Mouse (Mus musculus): ENCODE measurements around the gene She.
A peak's percentile ranks its signal among the peaks of the same experiment; 100 is the strongest.

Gene She

DNA sequence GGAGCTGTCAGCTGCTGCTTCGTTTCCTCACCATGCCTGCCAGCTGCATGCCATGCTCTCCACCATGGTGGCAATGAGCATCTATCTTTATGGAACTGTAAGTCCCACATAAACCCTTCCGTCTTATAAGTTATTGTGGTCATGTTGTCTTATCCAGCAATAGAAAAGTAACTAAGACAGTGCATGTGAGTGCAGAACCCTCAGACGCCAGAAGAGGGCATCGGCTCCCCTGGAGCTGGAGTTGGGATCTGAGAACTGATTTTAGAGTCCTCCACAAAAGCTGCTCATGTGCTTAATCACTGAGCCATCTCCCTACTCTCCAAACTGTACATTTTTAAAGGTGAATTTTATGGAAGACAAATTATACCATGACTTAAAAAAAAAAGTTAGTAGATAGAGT is 14.1 kb upstream of the She start:
- peak; percentile 76 for DNase-seq (ENCODE audit: low read depth, low spot score)

DNA sequence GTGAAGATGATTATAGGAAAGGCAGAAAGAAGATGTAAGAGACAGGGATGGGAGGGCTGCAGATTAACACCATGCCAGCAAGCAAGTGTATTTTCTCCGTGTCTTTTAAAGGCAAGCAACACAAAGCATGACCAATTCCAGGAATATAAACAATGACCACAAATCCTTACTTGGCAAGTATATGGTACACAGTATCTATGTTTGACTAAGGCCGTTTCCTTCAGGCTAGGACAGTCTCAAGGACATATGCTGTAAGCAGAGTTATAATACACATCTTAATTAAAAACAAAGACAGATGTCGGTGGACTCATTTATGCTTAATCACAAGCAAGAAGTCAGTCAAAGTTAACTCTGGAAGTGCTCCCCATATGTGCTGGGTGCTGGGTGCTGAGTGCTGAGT is 12.6 kb upstream of the She start:
- no peak for DNase-seq (ENCODE audit: low read depth, low spot score)

DNA sequence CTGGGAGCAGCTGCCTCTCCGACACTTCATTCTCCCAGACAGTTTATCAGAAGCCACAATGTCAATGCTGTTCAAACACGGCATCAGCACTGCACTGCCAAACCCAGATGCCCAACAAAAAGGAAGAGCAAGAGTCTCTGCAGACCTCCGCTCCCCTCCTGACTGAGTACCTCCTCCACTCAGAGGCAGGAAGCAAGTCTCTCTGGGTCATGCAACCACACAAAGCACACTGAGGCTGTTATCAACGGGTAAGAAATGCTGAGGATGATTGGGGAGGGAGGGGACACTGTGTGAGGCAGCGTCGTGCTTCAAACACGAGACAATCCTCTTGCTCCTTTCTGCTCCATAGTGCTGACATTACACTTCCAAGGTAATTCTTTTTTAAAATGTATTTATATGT is 11.3 kb upstream of the She start:
- DNase-seq (ENCODE audit: low read depth, low spot score): peak; percentile 70

DNA sequence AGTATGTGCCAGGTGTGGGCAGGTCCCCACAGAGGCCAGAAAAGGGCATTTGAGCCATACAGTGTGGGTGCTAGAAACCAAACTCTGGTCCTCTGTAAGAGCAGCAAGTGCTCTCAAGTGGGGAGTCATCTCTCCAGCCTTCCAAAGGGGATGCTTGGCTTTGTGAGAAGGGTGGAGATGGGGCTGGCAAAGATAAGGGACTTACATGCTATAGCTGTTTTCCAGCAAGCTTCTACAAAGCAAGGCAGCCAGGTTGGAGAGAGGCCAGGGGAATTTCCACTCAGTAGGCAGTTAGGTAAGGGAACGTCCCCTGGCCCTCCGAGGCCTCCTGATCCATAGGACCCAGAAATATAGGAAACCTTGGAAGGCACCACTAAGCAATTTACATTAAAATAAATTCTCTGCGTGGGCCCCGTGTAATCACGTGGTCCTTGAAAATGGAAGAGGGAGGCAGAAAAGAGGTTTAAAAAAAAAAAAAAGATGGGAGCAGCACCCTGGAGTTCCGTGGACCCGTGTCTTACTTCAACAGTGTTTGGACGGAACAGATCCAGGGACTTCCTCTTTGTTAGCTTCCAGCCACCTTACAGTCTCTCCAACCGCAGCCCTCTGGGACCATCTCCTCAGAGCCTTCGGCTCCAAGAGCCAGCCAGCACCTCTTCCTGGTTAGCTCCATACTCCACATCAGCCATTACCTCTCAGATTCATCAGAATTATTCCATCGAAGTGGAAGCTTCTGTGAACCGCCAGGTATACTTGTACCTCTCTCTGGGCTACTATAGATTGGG is 10.7 kb upstream of the She start:
- DNase-seq (ENCODE audit: low read depth, low spot score): peak; percentile 35

DNA sequence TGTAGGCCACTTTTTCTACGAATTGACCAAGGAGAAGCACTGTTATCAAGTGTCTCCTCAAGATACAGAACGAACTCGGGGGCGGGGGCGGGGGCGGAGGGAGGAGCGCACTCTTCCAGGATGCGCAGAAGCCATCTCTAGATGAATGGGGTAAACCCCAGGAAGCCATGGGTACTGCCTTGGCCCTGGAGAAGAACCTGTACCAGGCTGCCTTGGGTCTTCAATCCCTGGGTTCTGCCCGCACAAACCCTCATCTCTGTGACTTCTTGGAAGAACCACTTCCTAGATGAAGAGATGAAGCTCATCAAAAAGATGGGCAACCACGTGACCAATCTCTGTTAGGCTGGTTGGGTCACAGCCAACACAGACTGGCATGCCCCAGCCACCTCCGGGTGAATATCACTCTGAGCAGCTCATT is 10.1 kb upstream of the She start:
- peak; percentile 73 for DNase-seq (ENCODE audit: low read depth, low spot score)

DNA sequence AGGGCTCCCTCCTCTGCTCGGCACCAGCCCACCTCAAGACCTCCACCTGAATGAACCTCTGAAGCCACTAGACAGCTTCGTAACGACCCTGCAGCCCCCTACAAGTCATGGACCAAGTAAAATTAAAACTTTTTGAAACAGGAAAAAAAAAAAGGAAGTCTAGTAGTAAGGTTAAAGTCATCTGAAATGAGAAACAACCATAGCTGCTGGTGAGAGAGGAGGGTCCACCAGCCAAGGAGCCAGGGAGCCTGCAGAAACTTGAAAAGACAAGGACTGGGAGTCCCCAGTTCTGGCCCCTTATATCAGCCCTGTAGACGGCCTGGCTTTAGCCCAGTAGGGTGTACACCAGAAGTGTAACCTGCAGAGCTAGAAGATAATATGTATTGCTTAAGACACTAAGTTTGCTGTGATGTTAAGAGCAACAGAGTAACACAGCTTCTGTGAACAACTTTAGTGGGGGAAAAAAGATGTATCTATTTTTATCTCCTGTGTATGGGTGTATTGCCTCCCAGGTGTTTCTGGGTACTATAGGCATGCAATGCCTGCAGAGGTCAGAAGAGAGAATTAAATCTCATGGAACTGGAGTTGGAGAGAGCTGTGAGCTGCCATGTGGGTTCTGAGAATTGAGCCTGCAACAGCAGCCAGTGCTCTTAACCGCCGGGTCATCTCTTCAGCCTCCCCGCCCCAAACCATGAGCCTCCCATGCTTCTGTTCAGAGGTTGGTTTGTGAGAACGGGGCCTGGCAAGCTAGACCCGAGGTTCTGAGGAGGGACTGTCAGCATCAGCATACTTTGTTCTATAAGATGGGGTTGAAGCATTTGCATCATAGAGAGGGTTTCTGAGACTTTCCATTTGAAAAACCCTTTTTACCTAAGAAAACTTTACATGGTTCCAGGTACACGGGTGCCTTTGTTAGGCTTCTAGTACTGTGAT is 9.4 kb upstream of the She start:
- peak; percentile 24 for DNase-seq (ENCODE audit: low read depth, low spot score)

DNA sequence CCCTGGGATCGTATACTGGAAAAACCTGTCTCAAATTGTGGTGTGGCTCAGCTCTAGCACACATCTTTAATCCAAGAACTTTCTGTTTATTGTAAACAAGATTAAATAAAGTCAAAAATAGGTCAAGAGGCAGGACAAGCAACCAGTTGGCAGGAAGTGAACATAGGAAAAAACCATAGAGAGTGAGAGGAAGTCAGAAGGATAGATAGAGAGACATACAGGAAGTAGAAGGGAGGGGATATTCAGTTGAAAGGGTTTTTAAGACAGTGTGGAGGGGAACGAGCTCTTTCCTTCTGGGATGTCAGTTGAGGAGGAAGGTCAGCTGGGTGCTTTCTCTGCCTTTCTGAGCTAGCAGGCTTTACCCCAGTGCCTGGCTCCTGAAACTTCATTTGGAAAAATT is 7.6 kb upstream of the She start:
- peak; percentile 31 for DNase-seq (ENCODE audit: low read depth, low spot score)

DNA sequence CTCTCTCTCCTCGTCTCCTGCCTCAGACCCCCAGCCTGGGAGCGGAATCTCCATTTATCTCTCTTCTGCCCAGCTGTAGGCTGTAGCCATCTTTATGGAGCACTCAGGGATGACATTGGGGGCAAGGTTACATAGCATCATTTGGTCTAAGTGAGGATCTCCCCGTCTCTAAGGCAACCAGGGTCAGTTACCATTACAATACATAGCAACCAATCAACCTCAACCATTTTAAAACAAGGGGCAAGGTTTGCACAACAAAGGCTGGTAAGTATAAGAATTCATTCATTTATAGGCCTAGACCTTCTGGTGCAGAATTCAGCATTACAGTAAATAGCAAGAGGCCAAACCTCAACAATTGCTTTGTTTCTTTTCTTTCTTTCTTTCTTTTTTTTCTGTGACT is 4.9 kb upstream of the She start:
- no peak for DNase-seq (ENCODE audit: low read depth, low spot score)

DNA sequence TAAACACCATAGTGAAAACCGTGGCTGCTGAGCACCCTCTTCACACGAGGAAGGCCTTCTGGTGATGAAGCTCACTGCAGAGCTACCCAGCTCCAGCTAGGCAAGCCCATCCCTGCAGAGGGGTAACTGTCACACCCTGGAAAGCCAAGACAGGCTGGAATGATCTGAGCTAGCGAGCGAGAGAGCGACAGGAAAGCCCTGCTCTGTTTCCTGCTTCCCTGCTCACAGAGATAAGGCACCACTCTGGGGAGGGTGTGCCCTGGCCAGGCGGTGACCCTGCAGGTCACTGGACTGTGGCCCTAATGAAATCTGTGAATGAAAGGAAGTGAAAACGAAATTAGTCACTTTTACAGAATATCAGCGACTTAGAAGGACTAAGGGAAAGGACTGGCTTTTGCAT is 4.2 kb downstream of the She start:
- DNase-seq (ENCODE audit: low read depth, low spot score): no peak

DNA sequence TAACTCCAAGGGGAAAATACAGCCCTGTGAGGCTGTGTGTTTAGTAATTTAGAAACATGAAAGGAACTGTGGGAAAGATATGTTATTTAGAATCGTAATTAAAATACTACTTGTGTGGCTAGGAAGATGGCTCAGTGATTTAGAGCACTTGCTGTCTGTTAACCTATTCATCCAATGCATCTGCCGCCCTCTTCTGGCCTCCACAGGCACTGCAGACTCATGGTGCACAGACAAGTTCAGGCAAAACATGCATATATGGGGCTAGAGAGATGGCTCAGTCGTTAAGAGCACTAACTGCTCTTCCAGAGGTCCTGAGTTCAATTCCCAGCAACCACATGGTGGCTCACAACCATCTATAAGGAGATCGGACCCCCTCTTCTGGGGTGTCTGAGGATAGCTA is 11.1 kb downstream of the She start:
- DNase-seq (ENCODE audit: low read depth, low spot score): peak; percentile 82

DNA sequence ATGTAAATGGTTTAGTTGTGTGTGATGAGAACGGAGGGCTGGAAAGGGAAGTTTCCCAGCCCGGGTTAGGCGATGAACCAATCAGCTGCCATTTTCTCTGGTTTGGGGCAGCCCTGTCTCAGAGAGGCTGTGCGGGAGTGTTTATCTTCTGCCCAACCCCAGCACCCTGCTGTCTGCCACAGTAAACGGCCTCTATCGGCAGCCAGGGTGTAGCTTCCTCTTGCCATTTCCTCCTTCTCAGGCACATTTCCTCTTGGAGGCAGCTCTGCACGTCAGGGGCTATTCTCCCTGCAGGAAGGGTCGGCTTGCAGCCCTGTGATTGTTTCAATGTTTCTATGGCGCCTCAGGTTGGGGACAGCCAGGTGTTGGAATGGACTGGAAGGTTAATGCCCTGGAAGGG is 12.0 kb downstream of the She start:
- DNase-seq (ENCODE audit: low read depth, low spot score): peak; percentile 70

DNA sequence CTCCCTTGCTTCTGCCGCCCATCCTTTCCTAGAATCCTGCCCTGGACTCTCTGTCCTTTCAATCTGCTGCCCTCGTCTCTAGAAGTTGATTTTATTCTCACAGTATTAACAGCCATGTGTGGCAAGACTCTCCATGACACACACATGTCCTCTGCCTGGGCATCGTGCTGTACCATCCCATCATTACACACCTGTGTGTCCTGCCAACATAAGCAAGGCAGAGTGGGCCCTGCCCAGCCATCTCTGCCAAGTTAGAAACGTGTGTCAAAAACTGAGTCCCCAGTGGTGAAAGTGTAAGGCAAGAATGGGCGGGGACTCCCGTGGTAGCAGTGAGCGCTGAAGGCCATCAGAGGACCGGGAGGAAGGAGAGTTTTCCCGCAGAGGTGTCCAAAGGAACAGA is 14.6 kb downstream of the She start:
- no peak for DNase-seq (ENCODE audit: low read depth, low spot score)

DNA sequence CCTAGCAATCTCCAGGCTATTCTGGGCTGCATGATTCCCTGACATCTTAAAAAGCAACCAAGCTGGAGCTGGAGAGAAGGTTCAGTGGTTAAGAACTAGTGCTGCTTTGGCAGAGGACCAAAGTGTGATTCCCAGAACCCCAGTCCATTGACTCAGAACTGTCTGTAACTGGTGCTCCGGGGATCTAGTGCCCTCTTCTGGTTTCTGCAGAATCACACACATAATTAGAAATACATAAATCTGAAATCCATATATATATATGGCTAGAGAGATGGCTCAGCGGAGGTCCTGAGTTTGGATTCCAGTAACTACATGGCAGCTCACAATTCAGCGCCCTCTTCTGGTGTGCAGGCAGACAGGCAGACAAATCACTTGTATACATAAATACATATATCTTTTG is 16.0 kb downstream of the She start:
- DNase-seq (ENCODE audit: low read depth, low spot score): no peak

DNA sequence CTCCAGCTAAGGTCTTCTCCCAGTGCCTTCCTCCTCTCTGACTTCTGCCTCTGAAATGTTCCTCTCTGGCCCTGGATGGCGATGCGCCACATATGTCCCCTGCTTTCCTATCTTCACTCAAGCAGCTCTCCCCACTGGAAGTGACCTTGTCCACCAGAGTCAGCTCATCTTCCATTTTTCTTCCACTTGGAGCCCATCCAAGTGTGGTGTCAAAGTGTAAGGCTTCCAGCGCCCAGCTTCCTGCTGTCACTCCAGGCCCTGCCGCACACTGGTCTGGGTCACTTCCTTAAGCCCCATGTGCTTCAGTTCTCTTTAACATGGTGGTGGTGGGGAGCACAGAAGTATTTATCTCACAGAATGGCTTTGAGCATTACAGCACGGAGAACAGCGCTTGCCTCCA is 16.4 kb downstream of the She start:
- DNase-seq (ENCODE audit: low read depth, low spot score): no peak

DNA sequence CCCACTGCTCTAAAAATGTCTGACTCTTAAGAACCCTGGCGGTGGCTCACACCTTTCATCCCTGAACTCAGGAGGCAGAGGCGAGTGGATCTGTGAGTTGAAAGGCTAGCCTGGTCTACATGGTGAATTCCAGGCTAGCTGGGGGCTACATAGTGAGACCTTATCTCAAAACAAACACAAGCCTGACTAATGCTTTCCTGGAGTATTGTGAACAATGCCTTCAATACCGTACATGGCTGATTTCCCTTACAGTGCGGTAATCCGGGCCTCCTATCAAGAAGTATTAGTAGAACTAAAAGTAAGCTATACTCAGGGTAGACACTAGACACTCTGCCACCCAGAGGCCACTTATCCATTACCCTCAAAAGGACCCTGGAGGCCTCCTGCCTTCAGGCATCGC is 16.9 kb downstream of the She start:
- no peak for DNase-seq (ENCODE audit: low read depth, low spot score)

DNA sequence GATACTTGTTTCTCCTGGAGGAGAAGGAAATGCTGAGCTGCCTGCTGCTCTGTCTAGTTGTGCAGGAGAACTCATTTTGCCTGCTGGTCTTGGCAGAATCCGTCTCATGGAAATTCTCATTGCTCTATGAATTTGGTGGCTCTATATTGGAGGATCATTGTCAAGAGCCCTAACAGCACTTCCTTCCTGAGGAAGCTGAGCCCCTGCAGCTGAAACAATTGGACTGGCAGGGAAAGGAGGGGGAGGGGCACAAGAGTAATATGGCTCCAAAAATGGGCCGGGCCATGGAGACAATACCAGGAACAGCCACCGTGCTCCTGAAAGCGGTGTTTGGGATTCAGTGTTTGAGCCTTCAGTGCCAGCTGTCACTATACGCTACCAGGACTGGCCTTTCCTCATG is 22.6 kb downstream of the She start:
- DNase-seq (ENCODE audit: low read depth, low spot score): no peak

DNA sequence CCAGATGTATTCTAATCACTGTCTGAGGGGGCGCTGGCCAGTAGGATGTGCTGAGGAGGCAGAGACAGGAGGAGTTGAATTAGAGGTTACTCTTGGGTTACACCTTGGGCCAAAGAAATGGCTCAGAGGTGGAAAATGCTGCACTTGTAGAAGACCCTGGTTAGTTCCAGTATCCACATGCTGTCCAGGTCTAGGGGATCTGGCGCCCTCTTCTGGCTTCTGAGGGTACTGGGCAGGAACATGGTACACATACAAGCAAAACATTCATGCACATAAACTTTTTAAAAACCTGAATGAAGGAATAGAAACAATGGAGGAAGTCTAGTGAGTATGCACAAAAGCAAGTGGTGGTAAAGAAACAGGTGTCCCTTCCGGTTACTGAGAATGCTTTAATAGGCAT is 26.2 kb downstream of the She start:
- DNase-seq (ENCODE audit: low read depth, low spot score): peak; percentile 66

DNA sequence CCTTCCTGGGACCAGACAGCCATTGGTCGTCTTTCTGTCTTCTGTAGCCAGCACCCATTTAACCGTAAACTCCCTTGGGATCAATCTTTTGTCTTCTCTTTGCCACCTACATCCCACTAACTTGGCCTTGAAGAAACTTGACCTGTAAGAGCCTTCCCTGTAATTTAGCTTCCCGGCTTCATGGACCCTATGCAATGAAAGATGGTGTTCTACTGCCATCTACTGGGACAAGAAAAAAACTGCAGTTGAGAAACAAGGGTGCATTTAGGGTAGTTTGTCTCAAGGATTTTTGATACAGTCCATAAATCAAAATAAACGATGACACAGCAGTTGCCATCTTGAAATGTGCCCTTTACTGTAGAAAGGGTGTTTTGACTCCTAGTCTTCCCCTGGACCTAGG is 27.0 kb downstream of the She start:
- peak; percentile 81 for DNase-seq (ENCODE audit: low read depth, low spot score)

DNA sequence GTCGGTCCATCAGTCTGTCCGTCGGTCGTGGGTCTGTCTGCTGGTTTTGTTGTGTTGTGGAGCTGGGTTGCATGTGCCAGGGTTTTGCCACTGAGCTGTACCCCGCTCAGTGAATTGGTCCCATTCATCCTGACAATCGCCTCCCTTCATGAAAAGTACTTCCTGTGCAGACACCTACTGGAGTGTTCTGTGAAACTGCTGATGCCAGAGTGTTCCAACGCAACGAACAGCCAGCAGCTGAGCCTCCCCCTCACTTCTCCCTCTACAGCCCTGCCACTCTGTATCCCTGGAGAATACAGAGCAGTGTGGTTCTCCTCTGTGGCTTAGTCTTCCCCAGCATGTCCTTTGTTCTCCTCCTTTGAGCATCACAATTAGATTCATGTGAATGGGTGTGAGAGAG is 27.7 kb downstream of the She start:
- DNase-seq (ENCODE audit: low read depth, low spot score): peak; percentile 35

DNA sequence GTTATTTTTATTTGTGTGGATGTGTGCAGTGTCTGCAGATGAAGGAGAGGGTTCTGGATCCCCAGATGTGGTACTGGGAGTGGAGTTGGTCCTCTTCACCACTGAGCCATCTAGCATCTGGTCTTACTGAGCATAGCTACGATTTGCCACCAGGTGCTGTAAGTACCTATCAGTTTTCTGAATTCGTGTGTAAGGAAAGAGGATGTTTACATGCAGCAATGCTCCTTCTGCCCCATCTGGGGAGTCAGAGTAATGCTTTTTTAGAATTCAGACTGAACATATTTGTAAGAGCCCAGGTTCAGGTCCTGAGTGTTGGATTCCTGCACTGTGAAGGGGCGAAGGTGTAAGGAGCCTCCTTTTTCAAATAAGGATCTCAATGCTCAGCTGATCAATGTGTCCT is 28.8 kb downstream of the She start:
- DNase-seq (ENCODE audit: low read depth, low spot score): peak; percentile 74

DNA sequence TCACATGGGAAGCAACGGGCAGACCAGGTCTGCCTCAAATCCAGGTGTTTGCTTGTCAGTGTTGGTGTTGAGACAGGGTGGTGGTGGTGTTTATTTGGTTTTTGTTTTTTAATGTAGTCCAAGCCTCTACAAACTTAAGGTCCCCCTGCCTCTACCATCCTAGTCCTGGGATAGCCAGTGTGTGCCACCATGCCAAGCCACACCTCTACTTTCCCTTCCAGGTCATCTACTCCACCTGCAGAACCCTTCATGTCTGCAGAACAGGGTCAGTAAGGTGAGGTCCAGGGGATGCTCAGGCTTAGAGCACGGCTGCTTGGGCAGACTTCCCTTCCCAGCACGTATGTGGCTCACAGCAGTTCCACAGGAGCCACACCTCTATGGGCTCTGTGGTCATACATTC is 29.2 kb downstream of the She start:
- peak; percentile 22 for DNase-seq (ENCODE audit: low read depth, low spot score)

DNA sequence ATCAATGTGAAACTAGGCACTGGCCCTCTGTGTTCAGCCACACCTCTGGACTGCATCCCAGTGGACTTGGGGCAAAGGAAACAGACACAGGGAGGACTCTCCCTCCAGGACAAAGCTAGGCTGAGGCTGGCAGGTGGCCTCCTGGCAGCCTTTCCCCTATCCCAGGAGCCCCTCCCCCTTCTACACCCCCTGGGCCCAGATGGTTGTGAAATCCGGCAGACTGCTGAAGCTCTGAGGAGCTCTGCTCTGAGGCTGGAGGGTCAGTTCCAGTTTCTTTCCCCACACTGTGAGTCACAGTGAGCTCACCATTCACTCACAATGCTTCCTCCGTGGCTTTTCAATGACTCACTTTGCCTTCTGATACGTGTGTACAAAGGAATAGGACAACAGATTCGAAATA is 29.9 kb downstream of the She start:
- peak; percentile 23 for DNase-seq (ENCODE audit: low read depth, low spot score)

DNA sequence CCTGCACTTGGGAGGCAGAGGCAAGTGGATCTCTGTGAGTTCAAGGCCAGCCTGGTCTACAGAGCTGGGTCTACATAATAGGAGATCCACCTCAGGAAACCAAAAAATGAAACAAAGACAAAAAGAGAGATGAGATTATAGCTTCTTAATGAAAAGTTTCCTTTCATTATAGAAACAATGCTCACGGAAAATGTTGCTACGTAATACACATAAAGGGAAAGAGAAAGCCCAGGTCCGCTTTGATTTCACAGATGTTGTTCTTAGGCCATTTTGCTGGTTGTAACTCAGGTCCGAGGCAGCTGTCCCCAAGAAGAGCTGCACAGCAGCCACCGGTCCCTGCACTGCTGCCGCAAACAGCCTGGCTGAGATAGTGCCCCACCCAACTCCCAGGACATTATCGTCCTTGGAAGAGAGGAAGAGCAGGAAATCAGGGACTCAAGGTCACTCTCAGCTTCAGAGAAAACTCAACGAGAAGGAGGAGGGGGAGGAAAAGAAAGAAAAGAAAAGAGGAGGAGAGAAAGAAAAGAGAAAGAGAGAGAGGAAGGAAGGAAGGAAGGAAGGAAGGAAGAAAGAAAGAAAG is 31.1 kb downstream of the She start:
- DNase-seq (ENCODE audit: low read depth, low spot score): peak; percentile 59

Measured in CD4-positive, CD25-positive, alpha-beta regulatory T cell, adult 2 months (primary cell).